Mouse (Mus musculus) cerebellum, adult 2 months (tissue): ENCODE measurements around the gene Fam166b.

Experiments
- CTCF ChIP-seq: fragments of 200-500 bp; IDR thresholded peaks from 2 replicates; pipeline ENCODE4 v1.5.1; 2011; ENCODE audit warnings: low read depth, mild to moderate bottlenecking, control low read depth, low read length, moderate library complexity, borderline replicate concordance; ENCODE audit not compliant: insufficient read depth
- POLR2A ChIP-seq: fragments of 200-500 bp; IDR thresholded peaks from 2 replicates; pipeline ENCODE4 v1.6.1; 2011; ENCODE audit warnings: low read length, control low read depth, borderline replicate concordance; ENCODE audit not compliant: insufficient read depth

DNA sequence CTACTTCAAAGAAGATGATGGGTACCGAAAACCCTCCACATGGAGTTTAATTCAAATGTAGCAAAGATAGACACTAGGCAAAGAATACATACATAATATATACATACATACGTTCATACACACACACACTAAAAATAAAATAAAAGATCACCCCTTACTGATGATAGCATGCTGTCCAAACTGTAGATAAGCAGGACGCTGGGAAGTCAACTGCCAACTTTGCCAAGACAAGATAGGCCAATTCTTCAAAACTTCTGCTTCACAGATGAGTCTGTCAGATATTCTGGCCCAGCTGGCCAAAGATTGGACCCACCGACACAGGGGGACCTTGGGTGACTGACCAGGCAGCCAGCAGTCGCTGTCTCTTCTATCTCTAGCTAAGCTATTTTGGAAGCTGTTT is 34.2 kb upstream of the Fam166b start:
- TF ChIP-seq POLR2A = no peak
- no peak for TF ChIP-seq CTCF
